Mouse (Mus musculus) MEL (cell line): Measurements from ENCODE around the gene Vps18.

Experiments used
- CTCF ChIP-seq, 3 experiments: IDR thresholded peaks in 2 of 3; conservative IDR thresholded peaks in 1 of 3; 2 replicates each; pipeline ENCODE4 v1.5.1; 2011 to 2012; ENCODE audit warnings: low read length in 3 of 3, low read depth in 2 of 3, mild to moderate bottlenecking in 2 of 3, improper control_type of control experiment in 1 of 3, inconsistent platforms in 1 of 3, mixed read lengths in 1 of 3, moderate library complexity in 1 of 3; ENCODE audit not compliant: control insufficient read depth in 1 of 3, insufficient read depth in 1 of 3, poor library complexity in 1 of 3, severe bottlenecking in 1 of 3
- GABPA ChIP-seq: IDR thresholded peaks from 2 replicates; pipeline ENCODE4 v1.6.1; 2012; ENCODE audit warnings: low read depth, mild to moderate bottlenecking, inconsistent platforms, low read length, improper control_type of control experiment, moderate library complexity
- HCFC1 ChIP-seq: IDR thresholded peaks from 2 replicates; pipeline ENCODE4 v1.6.1; 2012; ENCODE audit warnings: low read depth, mild to moderate bottlenecking, inconsistent platforms, low read length, improper control_type of control experiment, moderate library complexity
- MAZ ChIP-seq: IDR thresholded peaks from 2 replicates; pipeline ENCODE4 v1.6.1; 2012; ENCODE audit warnings: low read depth, mild to moderate bottlenecking, inconsistent platforms, low read length, improper control_type of control experiment
- MYB ChIP-seq: IDR thresholded peaks from 2 replicates; pipeline ENCODE4 v1.6.1; 2011; ENCODE audit warnings: mild to moderate bottlenecking, low read depth, low read length, improper control_type of control experiment
- NELFE ChIP-seq: IDR thresholded peaks from 2 replicates; pipeline ENCODE4 v1.6.1; 2011; ENCODE audit warnings: low read depth, low read length, improper control_type of control experiment
- NRF1 ChIP-seq: IDR thresholded peaks from 2 replicates; pipeline ENCODE4 v1.6.1; 2014; ENCODE audit warnings: low read depth, mild to moderate bottlenecking, inconsistent platforms, low read length, improper control_type of control experiment, moderate library complexity; ENCODE audit not compliant: poor library complexity, insufficient read depth, severe bottlenecking
- RAD21 ChIP-seq: IDR thresholded peaks from 2 replicates; pipeline ENCODE4 v1.6.1; 2011; ENCODE audit warnings: mild to moderate bottlenecking, low read depth, low read length, improper control_type of control experiment
- TBP ChIP-seq: IDR thresholded peaks from 2 replicates; pipeline ENCODE4 v1.8.0; 2011; ENCODE audit warnings: low read depth, low read length, improper control_type of control experiment
- ZKSCAN1 ChIP-seq: IDR thresholded peaks from 2 replicates; pipeline ENCODE4 v1.6.1; 2012; ENCODE audit warnings: low read depth, mild to moderate bottlenecking, inconsistent platforms, low read length, improper control_type of control experiment, moderate library complexity

- TF ChIP-seq MAZ (no peak), CTCF (IDR thresholded peaks at IDR 0.05 in 2 of 3, conservative IDR thresholded peaks at IDR 0.05 in 1 of 3; ENCODE audit: control insufficient read depth in 1 of 3, insufficient read depth in 1 of 3, low read depth in 2 of 3, low read length in 3 of 3, poor library complexity in 1 of 3, severe bottlenecking in 1 of 3) (no peak), HCFC1 (no peak), NELFE (no peak), GABPA (no peak), NRF1 (no peak), TBP (no peak), MYB (no peak), RAD21 (no peak), ZKSCAN1 (no peak)
Observed at GRCm38 (mm10) chr2:119263813-119264212, 24.7 kb upstream of the Vps18 start.
